Mouse (Mus musculus) testis, adult 2 months (tissue): ENCODE data around the gene Zbp1.

Experiments
- CTCF ChIP-seq: fragments of 200-500 bp; IDR thresholded peaks from 2 replicates; pipeline ENCODE4 v1.5.1; 2012; ENCODE audit warnings: low read depth, mild to moderate bottlenecking, inconsistent platforms, low read length, moderate library complexity; ENCODE audit not compliant: control insufficient read depth, insufficient read depth, insufficient replicate concordance
- POLR2A ChIP-seq: fragments of 200-500 bp; IDR thresholded peaks from 2 replicates; pipeline ENCODE4 v1.6.1; 2012; ENCODE audit warnings: low read depth, mild to moderate bottlenecking, inconsistent platforms, low read length, moderate library complexity; ENCODE audit not compliant: control insufficient read depth

DNA sequence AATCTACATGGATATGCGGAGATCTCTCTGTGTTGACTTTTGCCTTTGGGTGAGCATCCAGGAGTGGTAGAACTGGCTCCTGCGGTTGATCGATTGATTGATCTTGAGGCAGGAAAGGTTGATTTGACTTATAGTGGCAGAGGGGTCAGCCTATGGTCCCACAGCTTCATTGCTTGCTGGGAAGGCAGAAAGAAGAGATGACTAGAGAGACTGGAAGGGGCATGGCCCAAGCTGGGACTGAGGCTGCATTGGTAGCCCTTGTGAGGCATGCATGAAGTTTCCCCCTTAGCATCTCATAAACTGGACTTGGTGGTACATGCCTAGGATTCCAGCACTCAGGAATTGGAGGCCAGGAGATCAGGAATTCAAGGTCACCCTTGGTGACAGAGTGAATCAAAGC is 11.7 kb downstream of the Zbp1 start:
- no peak for TF ChIP-seq CTCF
- no peak for TF ChIP-seq POLR2A
